Mouse (Mus musculus) mouse trophoblast stem cell (cell line): Measurements from ENCODE around the gene Tcf12.

Source experiments
- in situ Hi-C, 2 experiments: fragments of 300-500 bp; cut with MseI, MboI; formaldehyde crosslinking; loops; 2 replicates in 1 of 2; 3 replicates in 1 of 2; pipeline ENCODE4 v1.15.1; 2025

Gene Tcf12

GRCm38 (mm10) chr9:72088893-72089611 lies 22.6 kb downstream of the Tcf12 start:
- in situ Hi-C loops = no loop called here

- in situ Hi-C loops = no loop called here
Measured at GRCm38 (mm10) chr9:72085017-72085416, 26.7 kb downstream of the Tcf12 start.

GRCm38 (mm10) chr9:72084131-72084530 lies 27.5 kb downstream of the Tcf12 start:
- in situ Hi-C loops = no loop called here

- in situ Hi-C loops = no loop called here
Measured at GRCm38 (mm10) chr9:72076158-72076557, 35.5 kb downstream of the Tcf12 start.

- in situ Hi-C loops = no loop called here
Measured at GRCm38 (mm10) chr9:72066151-72066550, 45.5 kb downstream of the Tcf12 start.

- in situ Hi-C loops = no loop called here
Measured at GRCm38 (mm10) chr9:72053144-72053543, 58.5 kb downstream of the Tcf12 start.

GRCm38 (mm10) chr9:72040156-72040555 lies 71.5 kb downstream of the Tcf12 start:
- in situ Hi-C loops = no loop called here

- in situ Hi-C loops = no loop called here
Measured at GRCm38 (mm10) chr9:72039369-72039768, 72.3 kb downstream of the Tcf12 start.

- in situ Hi-C loops = no loop called here
Measured at GRCm38 (mm10) chr9:72037059-72037516, 74.6 kb downstream of the Tcf12 start.

- in situ Hi-C loops = no loop called here
Measured at GRCm38 (mm10) chr9:72036257-72036656, 75.4 kb downstream of the Tcf12 start.

- in situ Hi-C loops = no loop called here
Measured at GRCm38 (mm10) chr9:72033271-72033670, 78.4 kb downstream of the Tcf12 start.

- in situ Hi-C loops = no loop called here
Measured at GRCm38 (mm10) chr9:72030274-72030673, 81.4 kb downstream of the Tcf12 start.

- in situ Hi-C loops = no loop called here
Measured at GRCm38 (mm10) chr9:72029601-72030000, 82.1 kb downstream of the Tcf12 start.

- in situ Hi-C loops = no loop called here
Measured at GRCm38 (mm10) chr9:72023274-72023673, 88.4 kb downstream of the Tcf12 start.

- in situ Hi-C loops = no loop called here
Measured at GRCm38 (mm10) chr9:72021512-72021911, 90.2 kb downstream of the Tcf12 start.

GRCm38 (mm10) chr9:72016021-72016420 lies 95.7 kb downstream of the Tcf12 start:
- in situ Hi-C loops = no loop called here

GRCm38 (mm10) chr9:72014585-72015381 lies 96.9 kb downstream of the Tcf12 start:
- in situ Hi-C loops = no loop called here

GRCm38 (mm10) chr9:72013541-72013940 lies 98.1 kb downstream of the Tcf12 start:
- in situ Hi-C loops = no loop called here

- in situ Hi-C loops = no loop called here
Measured at GRCm38 (mm10) chr9:72008634-72009033, 103.0 kb downstream of the Tcf12 start.

GRCm38 (mm10) chr9:71991147-71991546 lies 120.5 kb downstream of the Tcf12 start:
- in situ Hi-C loops = no loop called here

GRCm38 (mm10) chr9:71990376-71990775 lies 121.3 kb downstream of the Tcf12 start:
- in situ Hi-C loops = no loop called here

GRCm38 (mm10) chr9:71989663-71990062 lies 122.0 kb downstream of the Tcf12 start:
- in situ Hi-C loops = no loop called here

- in situ Hi-C loops = no loop called here
Measured at GRCm38 (mm10) chr9:71986716-71987115, 125.0 kb downstream of the Tcf12 start.
